Mouse (Mus musculus): ENCODE results near the gene Atp8a1. TPM values are rescaled to one million over a fixed set of nuclear protein-coding genes. Genes with fewer than 3 reads are reported as not detected.

The Atp8a1 gene
- polyA plus RNA-seq, 2 experiments, result 6.9 to 7.1 TPM

DNA sequence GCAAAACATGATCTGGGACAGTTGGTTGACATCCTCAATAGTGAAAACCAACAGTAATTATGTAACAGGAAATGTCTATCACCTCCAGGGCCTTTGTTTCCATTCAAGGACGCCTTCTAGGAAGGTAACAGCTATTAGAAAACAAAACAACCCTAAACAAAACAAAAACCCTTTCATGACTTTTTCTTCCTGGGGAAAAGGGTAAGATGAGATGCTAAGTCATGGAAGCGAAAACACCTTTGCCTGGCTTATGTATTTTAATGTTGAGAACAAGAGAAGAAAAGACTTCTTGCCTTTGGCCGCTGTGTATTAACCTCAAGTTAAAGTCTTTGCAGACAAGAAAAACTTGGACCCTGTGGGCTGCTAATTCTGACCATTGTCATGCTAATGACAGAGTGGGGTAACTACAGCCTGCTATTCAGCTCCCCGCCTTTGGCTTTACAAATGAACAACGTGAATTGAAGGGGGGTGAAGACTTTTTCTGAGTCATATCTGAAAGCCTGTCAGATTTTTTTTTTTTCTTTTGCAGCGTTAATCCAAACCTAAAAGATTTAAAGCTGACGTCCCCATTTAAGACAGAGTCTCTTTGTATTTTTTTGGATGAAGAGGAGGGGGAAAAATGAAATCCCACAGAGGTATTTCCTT is 214.0 kb downstream of the Atp8a1 start:
- no peak overlapping the region for H3K9ac ChIP-seq (ENCODE audit: low read depth, low read length, severe bottlenecking)
- no peaks in the 10 kb centered on the region for H3K9me3 ChIP-seq (ENCODE audit: control insufficient read depth, low read length)
- no peak for TF ChIP-seq POLR2A (IDR thresholded peaks at IDR 0.05; ENCODE audit: borderline replicate concordance, extremely low read depth, insufficient read depth, insufficient read length)
- peaks cover 13% of the 10 kb centered on the region for H3K27me3 ChIP-seq (ENCODE audit: control insufficient read depth, insufficient read depth, low read length)
- no peak overlapping the region for H3K27ac ChIP-seq (replicated peaks; ENCODE audit: low read depth, low read length)
- DNase-seq (ENCODE audit: low spot score), result no peak
- no peak overlapping the region for H3K4me2 ChIP-seq (replicated peaks; ENCODE audit: low read depth, low read length, severe bottlenecking)
- H3K4me1 ChIP-seq (ENCODE audit: control insufficient read depth, insufficient read depth, low read length), result peaks cover 9% of the 10 kb centered on the region; the same call in 1 of the 2 replicates
- H3K36me3 ChIP-seq (ENCODE audit: control insufficient read depth, insufficient read depth, low read length), result no peaks in the 10 kb centered on the region
- no peak overlapping the region for H3K4me3 ChIP-seq (replicated peaks; ENCODE audit: low read length)
- no peak for ATAC-seq (ENCODE audit: low FRiP score, low read depth)
- WGBS, result 36% methylated on average over 7 of the region's 7 CpGs

DNA sequence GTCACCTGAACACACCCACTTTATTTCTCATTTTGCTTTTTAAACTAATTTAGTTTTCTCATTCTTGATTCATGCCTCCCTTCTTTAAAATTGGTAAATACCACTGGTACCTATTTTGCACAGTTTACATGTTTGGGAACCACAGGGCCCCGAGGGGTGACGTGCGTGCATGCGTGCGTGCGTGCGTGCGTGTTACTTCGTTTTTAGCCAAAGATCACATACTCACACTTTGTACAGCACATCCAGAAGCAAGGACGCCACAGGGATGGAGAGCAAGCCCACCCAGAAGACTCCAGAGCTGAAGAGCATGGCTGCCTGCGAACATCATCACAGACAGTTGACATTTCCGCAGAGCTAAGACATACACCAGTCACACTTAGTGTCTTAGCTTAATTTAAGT is 216.0 kb downstream of the Atp8a1 start:
- H3K4me1 ChIP-seq (ENCODE audit: control insufficient read depth, insufficient read depth, low read length), result peaks cover 6% of the 10 kb centered on the region; the same call in 1 of the 2 replicates
- ATAC-seq (ENCODE audit: low FRiP score, low read depth), result no peak
- no peak for DNase-seq (ENCODE audit: low spot score)
- 0 out of 2 replicates have a peak, but pooled peaks cover 6% of the 10 kb centered on the region for H3K27me3 ChIP-seq (ENCODE audit: control insufficient read depth, insufficient read depth, low read length)
- H3K9me3 ChIP-seq (ENCODE audit: control insufficient read depth, low read length), result no peaks in the 10 kb centered on the region
- H3K4me3 ChIP-seq (replicated peaks; ENCODE audit: low read length), result no peak overlapping the region
- no peak overlapping the region for H3K4me2 ChIP-seq (replicated peaks; ENCODE audit: low read depth, low read length, severe bottlenecking)
- no peak overlapping the region for H3K27ac ChIP-seq (replicated peaks; ENCODE audit: low read depth, low read length)
- no peaks in the 10 kb centered on the region for H3K36me3 ChIP-seq (ENCODE audit: control insufficient read depth, insufficient read depth, low read length)
- 92% methylated on average over 12 of the region's 12 CpGs for WGBS
- H3K9ac ChIP-seq (ENCODE audit: low read depth, low read length, severe bottlenecking), result no peak overlapping the region
- TF ChIP-seq POLR2A (IDR thresholded peaks at IDR 0.05; ENCODE audit: borderline replicate concordance, extremely low read depth, insufficient read depth, insufficient read length), result no peak

DNA sequence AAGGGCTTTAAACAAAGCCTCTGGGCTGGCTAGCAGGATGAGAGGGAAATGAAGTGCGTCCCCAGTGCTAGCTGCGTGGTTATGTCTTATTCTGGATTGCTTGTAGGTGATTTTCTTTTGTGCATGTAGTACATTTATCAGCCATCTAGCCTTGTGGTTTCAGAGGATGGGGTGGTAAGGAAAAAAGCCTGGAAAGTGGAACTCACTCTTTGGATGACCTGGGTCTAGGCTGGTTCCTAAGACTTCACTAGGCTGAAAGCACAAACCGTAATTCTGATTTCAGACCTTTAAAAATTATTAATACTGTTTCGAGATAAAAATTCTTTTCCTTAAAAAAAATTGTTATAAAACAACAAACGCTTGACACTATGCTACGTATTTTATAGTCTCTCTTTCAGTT is 217.4 kb downstream of the Atp8a1 start:
- no peak for ATAC-seq (ENCODE audit: low FRiP score, low read depth)
- no peaks in the 10 kb centered on the region for H3K36me3 ChIP-seq (ENCODE audit: control insufficient read depth, insufficient read depth, low read length)
- no peaks in the 10 kb centered on the region for H3K9me3 ChIP-seq (ENCODE audit: control insufficient read depth, low read length)
- no peak for TF ChIP-seq POLR2A (IDR thresholded peaks at IDR 0.05; ENCODE audit: borderline replicate concordance, extremely low read depth, insufficient read depth, insufficient read length)
- H3K4me1 ChIP-seq (ENCODE audit: control insufficient read depth, insufficient read depth, low read length), result peaks cover 6% of the 10 kb centered on the region; the same call in 1 of the 2 replicates
- H3K27ac ChIP-seq (replicated peaks; ENCODE audit: low read depth, low read length), result no peak overlapping the region
- 85% methylated on average over 6 of the region's 6 CpGs for WGBS
- no peak overlapping the region for H3K9ac ChIP-seq (ENCODE audit: low read depth, low read length, severe bottlenecking)
- H3K27me3 ChIP-seq (ENCODE audit: control insufficient read depth, insufficient read depth, low read length), result 0 out of 2 replicates have a peak, but pooled peaks cover 6% of the 10 kb centered on the region
- DNase-seq (ENCODE audit: low spot score), result no peak
- no peak overlapping the region for H3K4me3 ChIP-seq (replicated peaks; ENCODE audit: low read length)
- H3K4me2 ChIP-seq (replicated peaks; ENCODE audit: low read depth, low read length, severe bottlenecking), result no peak overlapping the region

DNA sequence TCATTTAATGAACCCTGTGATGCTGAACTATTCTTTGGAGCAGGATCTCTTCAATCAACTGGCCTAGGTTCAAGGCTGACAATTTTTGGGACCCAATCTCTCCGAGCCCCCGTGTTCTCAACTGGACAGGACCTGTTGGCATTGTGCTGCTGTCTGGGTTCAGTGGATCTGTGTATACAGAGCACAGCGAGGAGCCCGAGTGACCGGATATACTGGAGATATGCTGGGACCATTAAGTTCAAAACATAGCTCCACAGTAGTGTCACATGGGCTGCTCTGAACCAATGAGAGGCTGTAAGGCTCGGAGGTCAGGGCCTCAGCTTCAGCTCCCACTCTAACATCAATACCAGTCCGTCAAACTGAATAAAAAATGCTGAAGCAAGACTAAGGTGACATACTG is 217.8 kb downstream of the Atp8a1 start:
- DNase-seq (ENCODE audit: low spot score) (no peak), ATAC-seq (ENCODE audit: low FRiP score, low read depth) (no peak)
- no peaks in the 10 kb centered on the region for H3K9me3 ChIP-seq (ENCODE audit: control insufficient read depth, low read length)
- H3K27me3 ChIP-seq (ENCODE audit: control insufficient read depth, insufficient read depth, low read length), result 0 out of 2 replicates have a peak, but pooled peaks cover 6% of the 10 kb centered on the region
- H3K9ac ChIP-seq (ENCODE audit: low read depth, low read length, severe bottlenecking), result no peak overlapping the region
- H3K4me3 ChIP-seq (replicated peaks; ENCODE audit: low read length), result no peak overlapping the region
- no peak for TF ChIP-seq POLR2A (IDR thresholded peaks at IDR 0.05; ENCODE audit: borderline replicate concordance, extremely low read depth, insufficient read depth, insufficient read length)
- H3K36me3 ChIP-seq (ENCODE audit: control insufficient read depth, insufficient read depth, low read length), result no peaks in the 10 kb centered on the region
- WGBS, result 89% methylated on average over 7 of the region's 7 CpGs
- H3K4me2 ChIP-seq (replicated peaks; ENCODE audit: low read depth, low read length, severe bottlenecking), result no peak overlapping the region
- H3K4me1 ChIP-seq (ENCODE audit: control insufficient read depth, insufficient read depth, low read length), result peaks cover 6% of the 10 kb centered on the region; the same call in 1 of the 2 replicates
- H3K27ac ChIP-seq (replicated peaks; ENCODE audit: low read depth, low read length), result no peak overlapping the region

DNA sequence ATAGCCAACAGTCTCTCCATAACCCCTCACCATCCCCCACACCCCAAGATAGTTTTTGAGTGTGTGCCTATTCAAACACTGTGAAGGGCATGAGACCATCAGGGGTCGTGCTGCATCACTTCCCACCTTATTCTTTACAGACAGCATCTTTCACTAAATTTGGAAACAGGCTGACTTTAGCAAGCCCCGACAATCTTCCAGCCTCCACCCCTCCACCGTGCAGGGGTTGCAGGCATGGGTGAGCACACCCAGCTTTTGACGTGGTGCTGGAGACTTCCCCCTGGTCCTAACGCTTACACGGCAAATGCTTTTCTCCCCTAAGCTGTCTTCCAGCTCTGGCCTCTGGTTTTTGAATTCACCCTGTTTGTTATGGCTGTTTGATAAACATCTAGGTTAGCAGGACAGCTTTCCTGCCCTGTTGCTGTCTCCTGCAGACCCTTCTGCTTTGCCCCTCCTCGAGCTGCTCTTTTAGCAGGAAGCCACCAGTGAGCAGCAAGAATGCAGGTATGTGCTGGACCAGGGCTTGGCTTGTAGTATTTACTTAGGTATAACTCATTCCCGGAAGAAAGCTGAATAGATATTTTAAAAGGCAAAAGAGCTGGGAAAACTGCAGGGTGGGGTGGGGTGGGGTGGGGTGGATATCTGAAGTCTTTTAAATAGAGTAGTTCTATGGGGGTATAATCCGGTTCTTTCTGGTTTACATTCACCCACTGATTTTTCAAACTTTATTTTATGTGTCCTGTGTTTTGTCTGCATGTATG is 218.9 kb downstream of the Atp8a1 start:
- 74% methylated on average over 9 of the region's 9 CpGs for WGBS
- Histone ChIP-seq H3K9me3 (ENCODE audit: control insufficient read depth, low read length) (no peaks in the 10 kb centered on the region), H3K4me1 (ENCODE audit: control insufficient read depth, insufficient read depth, low read length) (no peaks in the 10 kb centered on the region), H3K36me3 (ENCODE audit: control insufficient read depth, insufficient read depth, low read length) (no peaks in the 10 kb centered on the region), H3K9ac (ENCODE audit: low read depth, low read length, severe bottlenecking) (no peak overlapping the region), H3K27me3 (ENCODE audit: control insufficient read depth, insufficient read depth, low read length) (no peaks in the 10 kb centered on the region), H3K27ac (replicated peaks; ENCODE audit: low read depth, low read length) (no peak overlapping the region), H3K4me2 (replicated peaks; ENCODE audit: low read depth, low read length, severe bottlenecking) (no peak overlapping the region), H3K4me3 (replicated peaks; ENCODE audit: low read length) (no peak overlapping the region)
- no peak for DNase-seq (ENCODE audit: low spot score)
- no peak for TF ChIP-seq POLR2A (IDR thresholded peaks at IDR 0.05; ENCODE audit: borderline replicate concordance, extremely low read depth, insufficient read depth, insufficient read length)
- no peak for ATAC-seq (ENCODE audit: low FRiP score, low read depth)

All from limb, embryonic 14.5 days (tissue).